8 mouse cellular contexts compared by ENCODE assay signal in genomic region chr16:4879708-4880124, GRCm38 (mm10). TPM values are rescaled to one million over a fixed set of nuclear protein-coding genes. Genes with fewer than 3 reads are reported as not detected.
DNase-seq lines count a peak whose midpoint lies in the region; ATAC-seq and TF ChIP-seq lines count a peak whose summit lies in the region.

No protein-coding gene starts in this region.

- peaks cover 36% of the 10 kb centered on the region for H3K4me1 ChIP-seq in forebrain, embryonic 10.5 days
- peaks cover 47% of the 10 kb centered on the region for H3K4me1 ChIP-seq in heart, embryonic 15.5 days (replicated peaks)
- H3K4me1 ChIP-seq in liver, embryonic 14.5 days (replicated peaks; ENCODE audit: control insufficient read depth in 2 of 2, insufficient read depth in 2 of 2, low read length in 1 of 2) = peaks cover 28 to 46% of the 10 kb centered on the region in 2 experiments
- H3K4me1 ChIP-seq in stomach, embryonic 15.5 days = peaks cover 45% of the 10 kb centered on the region

- peak; percentile 62 to 68 for DNase-seq in CD8-positive naive resting alpha-beta T cell, adult 2 months (ENCODE audit: low read depth in 2 of 2, low spot score in 2 of 2)
- DNase-seq in c-Kit-positive CD71-negative TER-119-negative erythroid progenitor cells, embryonic 14.5 days (ENCODE audit: low read depth) = peak; percentile 74
- peak; percentile 87 for DNase-seq in forebrain, embryonic 10.5 days (ENCODE audit: extremely low spot score, low spot score)
- peak; percentile 90 to 95 for DNase-seq in kidney, postnatal 25 days
- DNase-seq in liver, embryonic 14.5 days (ENCODE audit: low read depth in 3 of 3, low spot score in 3 of 3) = peak; percentile 75 to 78 (median 77)
- DNase-seq in neural tube, embryonic 10.5 days (ENCODE audit: extremely low spot score, low spot score) = peak; percentile 90

- H3K4me3 ChIP-seq in forebrain, embryonic 10.5 days = peak overlapping the region; percentile 96
- peak overlapping the region; percentile 95 for H3K4me3 ChIP-seq in heart, embryonic 15.5 days
- H3K4me3 ChIP-seq in liver, embryonic 14.5 days (ENCODE audit: insufficient read depth in 1 of 2, low read depth in 2 of 2, low read length in 2 of 2) = peak overlapping the region; percentile 84 to 91
- peak overlapping the region; percentile 92 for H3K4me3 ChIP-seq in stomach, embryonic 15.5 days (replicated peaks)

- under 1% methylated on average over 40 of the region's 40 CpGs for WGBS in forebrain, embryonic 10.5 days
- under 1% methylated on average over 40 of the region's 40 CpGs for WGBS in heart, embryonic 15.5 days
- 0% methylated on average over 40 of the region's 40 CpGs for WGBS in liver, embryonic 14.5 days (ENCODE audit: insufficient replicate concordance)
- WGBS in stomach, embryonic 15.5 days = under 1% methylated on average over 40 of the region's 40 CpGs

- H3K9ac ChIP-seq in heart, embryonic 15.5 days = peak overlapping the region; percentile 91
- peak overlapping the region; percentile 93 for H3K9ac ChIP-seq in liver, embryonic 14.5 days (replicated peaks)
- H3K9ac ChIP-seq in stomach, embryonic 15.5 days = peak overlapping the region; percentile 92

- TF ChIP-seq EP300 in liver, embryonic 14.5 days (IDR thresholded peaks at IDR 0.05; ENCODE audit: low read depth) = no peak

- peak; percentile 74 for ATAC-seq in heart, embryonic 15.5 days (replicated peaks; ENCODE audit: insufficient number of reproducible peaks, insufficient read depth, low FRiP score, low read depth)
- ATAC-seq in liver, embryonic 14.5 days (ENCODE audit: insufficient read depth) = peak; percentile 71
- ATAC-seq in stomach, embryonic 15.5 days (ENCODE audit: insufficient read depth, low FRiP score, low read depth) = peak; percentile 74

- no peaks in the 10 kb centered on the region for H3K27me3 ChIP-seq in forebrain, embryonic 10.5 days (ENCODE audit: poor library complexity, severe bottlenecking)
- H3K27me3 ChIP-seq in heart, embryonic 15.5 days = no peaks in the 10 kb centered on the region
- H3K27me3 ChIP-seq in liver, embryonic 14.5 days (ENCODE audit: control insufficient read depth, insufficient read depth, low read length) = no peaks in the 10 kb centered on the region
- H3K27me3 ChIP-seq in stomach, embryonic 15.5 days (replicated peaks) = no peaks in the 10 kb centered on the region

- peak overlapping the region; percentile 90 for H3K4me2 ChIP-seq in heart, embryonic 15.5 days
- peak overlapping the region; percentile 99 for H3K4me2 ChIP-seq in liver, embryonic 14.5 days (ENCODE audit: low read depth)
- peak overlapping the region; percentile 81 for H3K4me2 ChIP-seq in stomach, embryonic 15.5 days

- no peaks in the 10 kb centered on the region for H3K9me3 ChIP-seq in forebrain, embryonic 10.5 days
- H3K9me3 ChIP-seq in heart, embryonic 15.5 days (replicated peaks) = no peaks in the 10 kb centered on the region
- H3K9me3 ChIP-seq in liver, embryonic 14.5 days (ENCODE audit: control insufficient read depth, low read length) = no peaks in the 10 kb centered on the region
- no peaks in the 10 kb centered on the region for H3K9me3 ChIP-seq in stomach, embryonic 15.5 days

- peak overlapping the region; percentile 96 for H3K27ac ChIP-seq in forebrain, embryonic 10.5 days
- H3K27ac ChIP-seq in heart, embryonic 15.5 days = peak overlapping the region; percentile 100
- H3K27ac ChIP-seq in liver, embryonic 14.5 days = peak overlapping the region; percentile 99
- H3K27ac ChIP-seq in stomach, embryonic 15.5 days = peak overlapping the region; percentile 100

- peak; percentile 59 for TF ChIP-seq CTCF in liver, embryonic 14.5 days (IDR thresholded peaks at IDR 0.05; ENCODE audit: low read depth)

- peaks cover 22% of the 10 kb centered on the region for H3K36me3 ChIP-seq in forebrain, embryonic 10.5 days (replicated peaks)
- H3K36me3 ChIP-seq in heart, embryonic 15.5 days = peaks cover 3% of the 10 kb centered on the region; the same call in 1 of the 2 replicates
- H3K36me3 ChIP-seq in liver, embryonic 14.5 days (replicated peaks; ENCODE audit: control insufficient read depth, insufficient read depth, low read depth) = no peaks in the 10 kb centered on the region; the same call in 1 of the 2 replicates
- peaks cover 9% of the 10 kb centered on the region; the same call in 1 of the 2 replicates for H3K36me3 ChIP-seq in stomach, embryonic 15.5 days

RNA-seq across cellular contexts. Expression of gene Ubald1, which starts 0.4 kb away (rescaled TPM):
- polyA plus RNA-seq in forebrain, embryonic 10.5 days (2016; fragmentation: Nextera tagmentation; extraction: Ambion mirVana) = 27.3 and 28.1 TPM in 2 replicates
- polyA plus RNA-seq in heart, embryonic 15.5 days (2015; fragmentation: Nextera tagmentation; extraction: Ambion mirVana) = 24.7 and 29.7 TPM in 2 replicates
- 5.4 and 6.7 TPM in 2 replicates for polyA plus RNA-seq in liver, embryonic 14.5 days (2012; rRNA removed)
- polyA plus RNA-seq in liver, embryonic 14.5 days (2014; fragmentation: Nextera tagmentation; extraction: Ambion mirVana) = 9.0 and 9.5 TPM in 2 replicates
- 34.9 and 37.7 TPM in 2 replicates for polyA plus RNA-seq in stomach, embryonic 15.5 days (2015; fragmentation: Nextera tagmentation; extraction: Ambion mirVana)

RNA-seq across cellular contexts. Expression of gene Mgrn1, which starts 6.3 kb away (rescaled TPM):
- polyA plus RNA-seq in forebrain, embryonic 10.5 days (2016; fragmentation: Nextera tagmentation; extraction: Ambion mirVana) = 66.2 and 66.3 TPM in 2 replicates
- polyA plus RNA-seq in heart, embryonic 15.5 days (2015; fragmentation: Nextera tagmentation; extraction: Ambion mirVana) = 101 and 112 TPM in 2 replicates
- 15.7 and 16.3 TPM in 2 replicates for polyA plus RNA-seq in liver, embryonic 14.5 days (2012; rRNA removed)
- polyA plus RNA-seq in liver, embryonic 14.5 days (2014; fragmentation: Nextera tagmentation; extraction: Ambion mirVana) = 17.6 and 18.0 TPM in 2 replicates
- polyA plus RNA-seq in stomach, embryonic 15.5 days (2015; fragmentation: Nextera tagmentation; extraction: Ambion mirVana) = 75.7 and 78.5 TPM in 2 replicates

RNA-seq across cellular contexts. Expression of gene 4930562C15Rik, which starts 44.5 kb away (rescaled TPM):
- 0.22 and 0.25 TPM in 2 replicates for polyA plus RNA-seq in forebrain, embryonic 10.5 days (2016; fragmentation: Nextera tagmentation; extraction: Ambion mirVana)
- 0.26 and 0.28 TPM in 2 replicates for polyA plus RNA-seq in heart, embryonic 15.5 days (2015; fragmentation: Nextera tagmentation; extraction: Ambion mirVana)
- polyA plus RNA-seq in liver, embryonic 14.5 days (2012; rRNA removed) = not detected in 2 replicates
- not detected in 2 replicates for polyA plus RNA-seq in liver, embryonic 14.5 days (2014; fragmentation: Nextera tagmentation; extraction: Ambion mirVana)
- 0.44 and 0.64 TPM in 2 replicates for polyA plus RNA-seq in stomach, embryonic 15.5 days (2015; fragmentation: Nextera tagmentation; extraction: Ambion mirVana)

RNA-seq across cellular contexts. Expression of gene Nudt16l1, which starts 58.8 kb away (rescaled TPM):
- polyA plus RNA-seq in forebrain, embryonic 10.5 days (2016; fragmentation: Nextera tagmentation; extraction: Ambion mirVana) = 138 and 144 TPM in 2 replicates
- 97.4 and 122 TPM in 2 replicates for polyA plus RNA-seq in heart, embryonic 15.5 days (2015; fragmentation: Nextera tagmentation; extraction: Ambion mirVana)
- polyA plus RNA-seq in liver, embryonic 14.5 days (2012; rRNA removed) = 28.8 and 33.0 TPM in 2 replicates
- 51.8 and 52.1 TPM in 2 replicates for polyA plus RNA-seq in liver, embryonic 14.5 days (2014; fragmentation: Nextera tagmentation; extraction: Ambion mirVana)
- polyA plus RNA-seq in stomach, embryonic 15.5 days (2015; fragmentation: Nextera tagmentation; extraction: Ambion mirVana) = 140 and 143 TPM in 2 replicates

Comparison
In these comparisons a context has a peak if more than half of its experiments do, and no peak if none do; other contexts are left out.
1. Peak in every context shown above with its lines: DNase-seq, ATAC-seq, H3K4me3 ChIP-seq and H3K27ac ChIP-seq.